Mouse (Mus musculus): Measurements from ENCODE around the gene Pard3.

DNA sequence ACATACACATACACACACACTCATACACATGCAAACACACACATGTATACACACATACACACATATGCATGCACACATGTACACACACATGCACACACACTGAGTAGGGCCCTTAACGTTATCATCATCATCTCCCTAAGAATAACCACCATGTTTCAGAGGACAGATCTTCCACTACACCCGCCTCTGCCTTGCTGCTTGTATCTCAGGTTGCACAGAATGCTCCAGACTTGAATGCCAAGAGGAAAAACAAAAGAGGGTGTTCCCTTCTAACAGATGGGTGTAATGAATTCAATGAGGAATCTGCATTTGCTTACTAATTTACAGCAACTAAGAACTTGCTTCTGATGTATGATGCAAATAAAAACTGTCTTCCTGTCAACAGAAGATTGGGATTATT is 519.7 kb downstream of the Pard3 start:
- TF ChIP-seq CTCF (IDR thresholded peaks at IDR 0.05; ENCODE audit: borderline replicate concordance, extremely low read depth, insufficient read depth, insufficient read length) (no peak), POLR2A (IDR thresholded peaks at IDR 0.05; ENCODE audit: borderline replicate concordance, extremely low read depth, insufficient read depth, insufficient read length, poor library complexity, severe bottlenecking) (no peak)
